Mouse (Mus musculus) hindbrain, embryonic 15.5 days (tissue): ENCODE measurements at regions not wholly inside any gene's neighbourhood (a gene's known extent, or its start where the extent isn't known, plus 50 kb on each side); places are given as distances from the start of the nearest gene placed in this dataset.

Experiments used
- ATAC-seq: fragments of 200-750 bp; cut with Nextera tagmentation; 2 replicates; pipeline ENCODE4 v1.8.0; 2017; ENCODE audit warnings: low read depth, moderate number of reproducible peaks, moderate TSS enrichment; ENCODE audit not compliant: low FRiP score
- H3K27ac ChIP-seq: fragments of 300-500 bp; sonication (generic); replicated peaks from 2 replicates; pipeline ENCODE4 v1.5.1; 2015; ENCODE audit warnings: mild to moderate bottlenecking, inconsistent platforms
- H3K27me3 ChIP-seq: fragments of 300-500 bp; sonication (generic); 2 replicates; pipeline ENCODE4 v1.6.1; 2015; ENCODE audit warnings: control low read depth, inconsistent platforms
- H3K36me3 ChIP-seq: fragments of 300-500 bp; sonication (generic); 2 replicates; pipeline ENCODE4 v1.6.1; 2015; ENCODE audit warnings: control low read depth, inconsistent platforms
- H3K4me1 ChIP-seq: fragments of 300-500 bp; sonication (generic); replicated peaks from 2 replicates; pipeline ENCODE4 v1.6.1; 2015; ENCODE audit warnings: control low read depth, inconsistent platforms
- H3K4me2 ChIP-seq: fragments of 300-500 bp; sonication (generic); 2 replicates; pipeline ENCODE4 v1.6.1; 2015; ENCODE audit warnings: moderate library complexity, mild to moderate bottlenecking, inconsistent platforms
- H3K4me3 ChIP-seq: fragments of 300-500 bp; sonication (generic); 2 replicates; pipeline ENCODE4 v1.5.1; 2015; ENCODE audit warnings: mild to moderate bottlenecking, inconsistent platforms
- H3K9ac ChIP-seq: fragments of 300-500 bp; sonication (generic); 2 replicates; pipeline ENCODE4 v1.6.1; 2015; ENCODE audit warnings: inconsistent platforms
- H3K9me3 ChIP-seq: fragments of 300-500 bp; sonication (generic); 2 replicates; pipeline ENCODE4 v1.6.1; 2016; ENCODE audit warnings: control low read depth, inconsistent platforms
- WGBS: fragments of 180-500 bp; shearing (Covaris S2); methylation state at CpG from one replicate; pipeline ENCODE4 v1.1.7; 2015; 5-methylcytosine and 5-hydroxymethylcytosine counted together

GRCm38 (mm10) chr1:184550491-184550890 lies 181.9 kb downstream of the Hlx start:
- H3K4me1 ChIP-seq, result no peaks in the 10 kb centered on the region
- H3K27ac ChIP-seq, result no peak overlapping the region
- no peak overlapping the region for H3K4me2 ChIP-seq
- no peak for ATAC-seq
- no peak overlapping the region for H3K9ac ChIP-seq
- H3K9me3 ChIP-seq, result no peaks in the 10 kb centered on the region
- 94% methylated on average over 2 of the region's 2 CpGs for WGBS
- no peak overlapping the region for H3K4me3 ChIP-seq
- no peaks in the 10 kb centered on the region for H3K27me3 ChIP-seq
- no peaks in the 10 kb centered on the region for H3K36me3 ChIP-seq

GRCm38 (mm10) chr1:184547650-184548235 lies 184.7 kb downstream of the Hlx start:
- WGBS, result 74% methylated on average over 15 of the region's 15 CpGs

GRCm38 (mm10) chr1:184546140-184546661 lies 186.2 kb downstream of the Hlx start:
- H3K4me1 ChIP-seq, result no peaks in the 10 kb centered on the region

More at GRCm38 (mm10) chr1:184547650-184548235, 184.7 kb downstream of the Hlx start:
- Histone ChIP-seq H3K9ac (no peak overlapping the region), H3K4me3 (no peak overlapping the region), H3K4me2 (no peak overlapping the region), H3K9me3 (no peaks in the 10 kb centered on the region), H3K4me1 (no peaks in the 10 kb centered on the region), H3K36me3 (no peaks in the 10 kb centered on the region), H3K27me3 (no peaks in the 10 kb centered on the region), H3K27ac (no peak overlapping the region)
- ATAC-seq, result no peak

GRCm38 (mm10) chr1:184545111-184545510 lies 187.3 kb downstream of the Hlx start:
- no peaks in the 10 kb centered on the region for H3K4me1 ChIP-seq
- H3K4me2 ChIP-seq, result no peak overlapping the region
- no peaks in the 10 kb centered on the region for H3K9me3 ChIP-seq
- H3K36me3 ChIP-seq, result no peaks in the 10 kb centered on the region
- H3K27ac ChIP-seq, result no peak overlapping the region
- no peaks in the 10 kb centered on the region for H3K27me3 ChIP-seq
- 75% methylated on average over 4 of the region's 4 CpGs for WGBS
- H3K9ac ChIP-seq, result no peak overlapping the region
- ATAC-seq, result no peak
- no peak overlapping the region for H3K4me3 ChIP-seq

More at GRCm38 (mm10) chr1:184546140-184546661, 186.2 kb downstream of the Hlx start:
- no peak overlapping the region for H3K9ac ChIP-seq
- no peak overlapping the region for H3K27ac ChIP-seq
- H3K4me2 ChIP-seq, result no peak overlapping the region
- H3K9me3 ChIP-seq, result no peaks in the 10 kb centered on the region
- H3K36me3 ChIP-seq, result no peaks in the 10 kb centered on the region
- ATAC-seq, result no peak
- no peak overlapping the region for H3K4me3 ChIP-seq
- no peaks in the 10 kb centered on the region for H3K27me3 ChIP-seq
- whole genome bisulfite sequencing, result 90% methylated on average over 5 of the region's 5 CpGs

GRCm38 (mm10) chr1:184542321-184543115 lies 189.9 kb downstream of the Hlx start:
- no peaks in the 10 kb centered on the region for H3K9me3 ChIP-seq
- no peaks in the 10 kb centered on the region for H3K4me1 ChIP-seq
- no peak overlapping the region for H3K4me3 ChIP-seq
- no peaks in the 10 kb centered on the region for H3K36me3 ChIP-seq
- no peak overlapping the region for H3K4me2 ChIP-seq
- 85% methylated on average over 11 of the region's 11 CpGs for WGBS
- no peak for ATAC-seq
- H3K27me3 ChIP-seq, result no peaks in the 10 kb centered on the region
- H3K9ac ChIP-seq, result no peak overlapping the region
- no peak overlapping the region for H3K27ac ChIP-seq

GRCm38 (mm10) chr1:184539818-184540217 lies 192.6 kb downstream of the Hlx start:
- no peak overlapping the region for H3K9ac ChIP-seq
- H3K9me3 ChIP-seq, result no peaks in the 10 kb centered on the region
- no peaks in the 10 kb centered on the region for H3K4me1 ChIP-seq
- WGBS, result 88% methylated on average over 7 of the region's 7 CpGs
- no peak overlapping the region for H3K27ac ChIP-seq
- no peaks in the 10 kb centered on the region for H3K27me3 ChIP-seq
- H3K36me3 ChIP-seq, result no peaks in the 10 kb centered on the region
- ATAC-seq, result no peak
- H3K4me3 ChIP-seq, result no peak overlapping the region
- no peak overlapping the region for H3K4me2 ChIP-seq

- Histone ChIP-seq H3K9me3 (no peaks in the 10 kb centered on the region), H3K9ac (no peak overlapping the region), H3K4me1 (no peaks in the 10 kb centered on the region), H3K4me3 (no peak overlapping the region), H3K27me3 (no peaks in the 10 kb centered on the region), H3K36me3 (no peaks in the 10 kb centered on the region), H3K27ac (no peak overlapping the region), H3K4me2 (no peak overlapping the region)
- no peak for ATAC-seq
- WGBS, result 88% methylated on average over 11 of the region's 11 CpGs
Measured at GRCm38 (mm10) chr1:184536311-184537200, 195.9 kb downstream of the Hlx start.

- no peak for ATAC-seq
- Histone ChIP-seq H3K27ac (no peak overlapping the region), H3K4me2 (no peak overlapping the region), H3K27me3 (no peaks in the 10 kb centered on the region), H3K9me3 (no peaks in the 10 kb centered on the region), H3K9ac (no peak overlapping the region), H3K4me1 (no peaks in the 10 kb centered on the region), H3K4me3 (no peak overlapping the region), H3K36me3 (no peaks in the 10 kb centered on the region)
- WGBS, result 92% methylated on average over 3 of the region's 3 CpGs
Measured at GRCm38 (mm10) chr1:184535691-184536090, 196.7 kb downstream of the Hlx start.

GRCm38 (mm10) chr1:184534511-184534910 lies 197.9 kb downstream of the Hlx start:
- H3K27ac ChIP-seq, result no peak overlapping the region
- no peak overlapping the region for H3K4me2 ChIP-seq
- no peaks in the 10 kb centered on the region for H3K9me3 ChIP-seq
- no peak overlapping the region for H3K4me3 ChIP-seq
- H3K27me3 ChIP-seq, result no peaks in the 10 kb centered on the region
- 90% methylated on average over 4 of the region's 4 CpGs for WGBS
- H3K4me1 ChIP-seq, result no peaks in the 10 kb centered on the region
- no peak for ATAC-seq
- no peaks in the 10 kb centered on the region for H3K36me3 ChIP-seq
- no peak overlapping the region for H3K9ac ChIP-seq

- H3K4me3 ChIP-seq, result no peak overlapping the region
- no peaks in the 10 kb centered on the region for H3K36me3 ChIP-seq
- no peaks in the 10 kb centered on the region for H3K9me3 ChIP-seq
- 70% methylated on average over 5 of the region's 5 CpGs for WGBS
- no peak overlapping the region for H3K9ac ChIP-seq
- H3K4me2 ChIP-seq, result no peak overlapping the region
- ATAC-seq, result no peak
- H3K27me3 ChIP-seq, result no peaks in the 10 kb centered on the region
- H3K27ac ChIP-seq, result no peak overlapping the region
- no peaks in the 10 kb centered on the region for H3K4me1 ChIP-seq
Measured at GRCm38 (mm10) chr1:184533870-184534269, 198.5 kb downstream of the Hlx start.

GRCm38 (mm10) chr1:184532488-184533055 lies 199.8 kb downstream of the Hlx start:
- H3K4me3 ChIP-seq, result no peak overlapping the region
- no peaks in the 10 kb centered on the region for H3K36me3 ChIP-seq
- no peak overlapping the region for H3K27ac ChIP-seq
- no peak for ATAC-seq
- no peak overlapping the region for H3K4me2 ChIP-seq
- H3K9ac ChIP-seq, result no peak overlapping the region
- H3K27me3 ChIP-seq, result no peaks in the 10 kb centered on the region
- H3K9me3 ChIP-seq, result no peaks in the 10 kb centered on the region
- no peaks in the 10 kb centered on the region for H3K4me1 ChIP-seq
- 83% methylated on average over 8 of the region's 8 CpGs for WGBS
